Mouse (Mus musculus) ES-E14 (cell line): Measurements from ENCODE around the gene Rbfox2.

Experiments
- MAFK ChIP-seq: IDR thresholded peaks from 2 replicates; pipeline ENCODE4 v1.6.1; 2014; ENCODE audit warnings: mild to moderate bottlenecking, low read depth, low read length, inconsistent platforms; ENCODE audit not compliant: insufficient read depth
- ZC3H11A ChIP-seq: IDR thresholded peaks from 2 replicates; pipeline ENCODE4 v1.6.1; 2012; ENCODE audit warnings: low read depth, mild to moderate bottlenecking, inconsistent platforms, low read length, borderline replicate concordance
- ZNF384 ChIP-seq: IDR thresholded peaks from 2 replicates; pipeline ENCODE4 v1.6.1; 2012; ENCODE audit warnings: low read depth, low read length, inconsistent platforms

DNA sequence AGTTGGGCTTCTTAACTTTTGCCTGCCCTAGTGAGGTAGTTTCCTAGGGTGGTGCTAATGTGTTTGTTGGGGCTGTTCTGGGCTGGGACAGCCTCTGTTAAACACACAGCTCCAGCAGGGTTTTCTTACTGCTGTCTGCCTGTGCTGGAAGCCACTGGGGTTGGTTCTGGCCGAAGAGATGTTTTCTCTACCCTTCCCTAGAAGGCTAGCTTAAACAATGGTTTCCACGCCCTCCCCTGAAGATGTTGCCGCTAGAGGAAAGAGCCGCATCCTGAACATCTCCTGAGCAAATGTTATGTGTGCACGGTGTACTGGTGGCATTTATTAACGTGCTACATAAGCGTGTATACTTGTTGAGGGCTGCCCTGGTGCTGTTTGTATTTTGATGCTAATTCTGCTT lies 41.3 kb upstream of the Rbfox2 start:
- TF ChIP-seq MAFK = no peak
- no peak for TF ChIP-seq ZNF384
- TF ChIP-seq ZC3H11A = no peak
